ENCODE assay signal across 12 mouse cellular contexts in genomic region chr1:92069932-92070677, GRCm38 (mm10).
DNase-seq lines count a peak whose midpoint lies in the region; ATAC-seq lines count a peak whose summit lies in the region.
"Had no signal": no experiment of that assay in that cellular context is flagged by ENCODE, and none has a peak within 500 bp of the region (broad histone marks: within the 10 kb centered on the region; RNA-seq: fewer than 3 reads in every experiment).

No protein-coding gene starts in this region.

- DNase-seq in neural tube, embryonic 11.5 days (ENCODE audit: low spot score) = peak; percentile 19
- DNase-seq in neural tube, embryonic 10.5 days (ENCODE audit: extremely low spot score, low spot score) = no peak
- DNase-seq in midbrain, embryonic 11.5 days (ENCODE audit: low spot score, missing footprints) = peak; percentile 89
- DNase-seq in ovary, postnatal 36 days (ENCODE audit: low spot score) = no peak
- no peak for DNase-seq in adrenal gland, postnatal 4 days (ENCODE audit: low spot score in 2 of 2)
- no peak for DNase-seq in spleen, postnatal 10 days (ENCODE audit: low spot score in 2 of 2)
- DNase-seq: cerebellum, adult 11 months; gastrocnemius, postnatal 36 days had no signal

- no peaks in the 10 kb centered on the region for H3K27me3 ChIP-seq in neural tube, embryonic 11.5 days (ENCODE audit: control insufficient read depth, insufficient read depth, low read length)
- no peaks in the 10 kb centered on the region for H3K27me3 ChIP-seq in forebrain, embryonic 16.5 days (replicated peaks; ENCODE audit: control insufficient read depth, insufficient read depth, low read length)
- H3K27me3 ChIP-seq in midbrain, embryonic 11.5 days (ENCODE audit: control insufficient read depth, insufficient read depth, low read length) = no peaks in the 10 kb centered on the region
- H3K27me3 ChIP-seq: heart, embryonic 13.5 days; liver, embryonic 12.5 days had no signal

- H3K36me3 ChIP-seq in neural tube, embryonic 11.5 days (ENCODE audit: control insufficient read depth, insufficient read depth, low read length) = no peaks in the 10 kb centered on the region
- H3K36me3 ChIP-seq in forebrain, embryonic 16.5 days (ENCODE audit: control insufficient read depth, insufficient read depth) = no peaks in the 10 kb centered on the region
- no peaks in the 10 kb centered on the region for H3K36me3 ChIP-seq in midbrain, embryonic 11.5 days (ENCODE audit: control insufficient read depth, insufficient read depth, low read length)
- H3K36me3 ChIP-seq: heart, embryonic 13.5 days; liver, embryonic 12.5 days had no signal

- H3K4me3 ChIP-seq in neural tube, embryonic 11.5 days (ENCODE audit: low read depth, low read length) = no peak overlapping the region
- no peak overlapping the region for H3K4me3 ChIP-seq in forebrain, embryonic 16.5 days (replicated peaks; ENCODE audit: low read length)
- H3K4me3 ChIP-seq in midbrain, embryonic 11.5 days (ENCODE audit: low read depth, low read length) = no peak overlapping the region
- H3K4me3 ChIP-seq: heart, embryonic 13.5 days; liver, embryonic 12.5 days had no signal

- H3K27ac ChIP-seq in neural tube, embryonic 11.5 days (ENCODE audit: low read depth, low read length) = no peak overlapping the region
- peak overlapping the region; percentile 4; the same call in 1 of the 2 replicates for H3K27ac ChIP-seq in forebrain, embryonic 16.5 days (ENCODE audit: low read length)
- peak overlapping the region; percentile 75 for H3K27ac ChIP-seq in midbrain, embryonic 11.5 days (ENCODE audit: low read depth, low read length)
- H3K27ac ChIP-seq: heart, embryonic 13.5 days; liver, embryonic 12.5 days had no signal

- 17% methylated on average over 2 of the region's 2 CpGs for WGBS in neural tube, embryonic 11.5 days
- WGBS in forebrain, embryonic 16.5 days = 4% methylated on average over 2 of the region's 2 CpGs
- 9% methylated on average over 2 of the region's 2 CpGs for WGBS in midbrain, embryonic 11.5 days

- no peak overlapping the region for H3K9ac ChIP-seq in neural tube, embryonic 11.5 days (ENCODE audit: low read length)
- no peak overlapping the region for H3K9ac ChIP-seq in forebrain, embryonic 16.5 days (replicated peaks; ENCODE audit: low read depth, low read length)
- H3K9ac ChIP-seq in midbrain, embryonic 11.5 days (ENCODE audit: low read length) = no peak overlapping the region
- H3K9ac ChIP-seq: heart, embryonic 13.5 days; liver, embryonic 12.5 days had no signal

- no peak for ATAC-seq in neural tube, embryonic 11.5 days (ENCODE audit: insufficient read depth, low FRiP score, low TSS enrichment)
- peak; percentile 62; the same call in 1 of the 2 replicates for ATAC-seq in forebrain, embryonic 16.5 days
- peak; percentile 90 for ATAC-seq in midbrain, embryonic 11.5 days (ENCODE audit: low FRiP score)
- ATAC-seq: liver, embryonic 12.5 days; lung, postnatal 0 days had no signal

- no peaks in the 10 kb centered on the region for H3K9me3 ChIP-seq in neural tube, embryonic 11.5 days (ENCODE audit: control insufficient read depth, low read length)
- no peaks in the 10 kb centered on the region for H3K9me3 ChIP-seq in forebrain, embryonic 16.5 days (ENCODE audit: control insufficient read depth, low read length)
- no peaks in the 10 kb centered on the region for H3K9me3 ChIP-seq in midbrain, embryonic 11.5 days (ENCODE audit: control insufficient read depth, low read length)
- H3K9me3 ChIP-seq: heart, embryonic 13.5 days; liver, embryonic 12.5 days had no signal

- H3K4me1 ChIP-seq in neural tube, embryonic 11.5 days (ENCODE audit: control insufficient read depth, insufficient read depth, low read length) = no peaks in the 10 kb centered on the region
- peaks cover 3% of the 10 kb centered on the region; the same call in 1 of the 2 replicates for H3K4me1 ChIP-seq in forebrain, embryonic 16.5 days (replicated peaks; ENCODE audit: control insufficient read depth, insufficient read depth, low read length)
- H3K4me1 ChIP-seq in midbrain, embryonic 11.5 days (ENCODE audit: control insufficient read depth, insufficient read depth, low read length) = peaks cover 8% of the 10 kb centered on the region; the same call in 1 of the 2 replicates
- H3K4me1 ChIP-seq: liver, embryonic 12.5 days had no signal

- no peak overlapping the region for H3K4me2 ChIP-seq in neural tube, embryonic 11.5 days (ENCODE audit: low read depth)
- no peak overlapping the region for H3K4me2 ChIP-seq in forebrain, embryonic 16.5 days (ENCODE audit: low read length)
- H3K4me2 ChIP-seq in midbrain, embryonic 11.5 days = no peak overlapping the region
- H3K4me2 ChIP-seq: heart, embryonic 13.5 days; liver, embryonic 12.5 days had no signal

Comparison
In these comparisons a context has a peak if more than half of its experiments do, and no peak if none do; other contexts are left out.
1. DNase-seq: peak in neural tube, embryonic 11.5 days (single experiment) and midbrain, embryonic 11.5 days (single experiment); none in neural tube, embryonic 10.5 days (single experiment), ovary, postnatal 36 days (single experiment), adrenal gland, postnatal 4 days (0 of 2) and spleen, postnatal 10 days (0 of 2).